Mouse (Mus musculus): ENCODE results near the gene Tbr1. TPM values are rescaled to one million over a fixed set of nuclear protein-coding genes. Genes with fewer than 3 reads are reported as not detected.

Tbr1 gene
- 0.47 TPM for total RNA-seq (2023)

GRCm38 (mm10) chr2:61802656-61803251 lies at the start of gene Tbr1:
TSS of gene Tbr1 (plus strand) at chr2:61802930.

Other genes starting within 250 kb of the Tbr1 start
- gene Tank, start 224.3 kb upstream of the Tbr1 start, total RNA-seq (2023): 60.1 TPM
- gene Psmd14, start 91.2 kb upstream of the Tbr1 start, total RNA-seq (2023): 94.3 TPM
- not detected for gene Slc4a10, start 243.5 kb downstream of the Tbr1 start, total RNA-seq (2023)